Mouse (Mus musculus) embryonic facial prominence, embryonic 10.5 days (tissue): ENCODE measurements around the gene Gabrg2. TPM values are rescaled to one million over a fixed set of nuclear protein-coding genes. Genes with fewer than 3 reads are reported as not detected.

Experiments
- polyA plus RNA-seq: library from polyadenylated mRNA; unstranded; fragments of >200 nt; fragmentation: Nextera tagmentation; extraction: Ambion mirVana; gene quantifications from 2 replicates; pipeline ENCODE4 v1.2.1, GENCODE M21; 2016

The Gabrg2 gene
- polyA plus RNA-seq, 1 experiment from 2014 or later, result 0.90 TPM

Other genes with a start within 250 kb of the Gabrg2 start
- gene Gabra1, start 182.1 kb upstream of the Gabrg2 start, polyA plus RNA-seq, result 0.43 and 1.0 TPM in 2 replicates